Comparison of ENCODE assay signal across 7 mouse cellular contexts in the genomic region with DNA sequence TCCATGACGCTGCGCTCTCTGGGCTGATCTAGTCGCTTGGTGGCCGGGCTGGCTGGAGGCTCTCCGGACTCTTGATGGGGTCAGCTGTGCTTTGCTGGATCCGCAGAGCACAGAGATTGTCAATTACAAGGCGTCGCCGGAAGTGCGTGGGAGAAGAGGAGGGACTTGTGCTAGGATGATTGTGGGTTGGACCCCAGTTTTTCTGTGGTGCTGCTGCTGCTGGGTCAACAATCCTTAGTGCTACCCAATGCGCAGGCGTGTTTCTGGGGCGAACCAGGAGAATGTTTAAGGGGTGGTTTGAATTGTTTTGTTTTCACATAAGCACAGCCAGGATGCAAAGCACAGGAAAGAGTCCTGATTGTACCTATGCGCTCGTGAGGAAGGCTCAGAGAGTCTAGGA. TPM values are rescaled to one million over a fixed set of nuclear protein-coding genes. Genes with fewer than 3 reads are reported as not detected.
DNase-seq lines count a peak whose midpoint lies in the region; ATAC-seq lines count a peak whose summit lies in the region.

A gene (minus strand): TSS at position 115 of the 400 bp plus-strand sequence.

- no peak within 1 kb of the TSS for H3K9ac ChIP-seq in embryonic facial prominence, embryonic 13.5 days
- no peak within 1 kb of the TSS for H3K9ac ChIP-seq in limb, embryonic 13.5 days
- peak within 1 kb of the TSS; percentile 6; the same call in 1 of the 2 replicates for H3K9ac ChIP-seq in midbrain, embryonic 15.5 days

- H3K27ac ChIP-seq in embryonic facial prominence, embryonic 13.5 days = no peak within 1 kb of the TSS; the same call in 1 of the 2 replicates
- H3K27ac ChIP-seq in limb, embryonic 13.5 days = no peak within 1 kb of the TSS
- H3K27ac ChIP-seq in midbrain, embryonic 15.5 days = peak within 1 kb of the TSS; percentile 84

- no peaks in the 10 kb centered on the region for H3K4me1 ChIP-seq in embryonic facial prominence, embryonic 13.5 days
- no peaks in the 10 kb centered on the region for H3K4me1 ChIP-seq in limb, embryonic 13.5 days
- H3K4me1 ChIP-seq in midbrain, embryonic 15.5 days = no peaks in the 10 kb centered on the region

- peak within 1 kb of the TSS; percentile 36 for H3K4me3 ChIP-seq in embryonic facial prominence, embryonic 13.5 days
- H3K4me3 ChIP-seq in limb, embryonic 13.5 days = peak within 1 kb of the TSS; percentile 36
- H3K4me3 ChIP-seq in midbrain, embryonic 15.5 days = peak within 1 kb of the TSS; percentile 33

- H3K36me3 ChIP-seq in embryonic facial prominence, embryonic 13.5 days = no peaks in the 10 kb centered on the region
- no peaks in the 10 kb centered on the region for H3K36me3 ChIP-seq in limb, embryonic 13.5 days
- H3K36me3 ChIP-seq in midbrain, embryonic 15.5 days (replicated peaks) = no peaks in the 10 kb centered on the region

- peak; percentile 84 for ATAC-seq in embryonic facial prominence, embryonic 13.5 days (ENCODE audit: insufficient number of reproducible peaks, insufficient read depth, low FRiP score, low TSS enrichment, low read depth)
- ATAC-seq in limb, embryonic 13.5 days (ENCODE audit: low FRiP score, low read depth) = peak; percentile 94
- ATAC-seq in midbrain, embryonic 15.5 days (replicated peaks) = peak; percentile 98

- H3K27me3 ChIP-seq in embryonic facial prominence, embryonic 13.5 days = no peaks in the 10 kb centered on the region
- no peaks in the 10 kb centered on the region for H3K27me3 ChIP-seq in limb, embryonic 13.5 days
- H3K27me3 ChIP-seq in midbrain, embryonic 15.5 days (replicated peaks) = no peaks in the 10 kb centered on the region

- no peaks in the 10 kb centered on the region for H3K9me3 ChIP-seq in embryonic facial prominence, embryonic 13.5 days
- no peaks in the 10 kb centered on the region for H3K9me3 ChIP-seq in limb, embryonic 13.5 days
- H3K9me3 ChIP-seq in midbrain, embryonic 15.5 days = no peaks in the 10 kb centered on the region

- peak within 1 kb of the TSS; percentile 48 for H3K4me2 ChIP-seq in embryonic facial prominence, embryonic 13.5 days
- H3K4me2 ChIP-seq in limb, embryonic 13.5 days (replicated peaks) = peak within 1 kb of the TSS; percentile 50
- peak within 1 kb of the TSS; percentile 46 for H3K4me2 ChIP-seq in midbrain, embryonic 15.5 days

- WGBS in embryonic facial prominence, embryonic 13.5 days = 24% methylated on average over 13 of the region's 15 CpGs
- 13% methylated on average over 14 of the region's 15 CpGs for WGBS in limb, embryonic 13.5 days
- WGBS in midbrain, embryonic 15.5 days = 12% methylated on average over 14 of the region's 15 CpGs

- peak; percentile 14 to 52 for DNase-seq in adrenal gland, postnatal 4 days (ENCODE audit: low spot score in 2 of 2)
- DNase-seq in heart, adult 9 months (ENCODE audit: low spot score in 2 of 2) = peak; percentile 83 to 87
- peak; percentile 84 for DNase-seq in kidney, adult 9 months
- peak; percentile 45 to 50 for DNase-seq in spleen, adult 18-20 months

RNA-seq across cellular contexts. Expression of the gene that starts here (rescaled TPM):
- 10 to 100 TPM; 93.5 to 96.4 TPM for total RNA-seq in adrenal gland, postnatal 4 days (2021)
- polyA plus RNA-seq in embryonic facial prominence, embryonic 13.5 days (2015; fragmentation: Nextera tagmentation; extraction: Ambion mirVana) = 59.5 and 62.3 TPM in 2 replicates
- 59.8 and 62.5 TPM in 2 replicates for polyA plus RNA-seq in limb, embryonic 13.5 days (2015; fragmentation: Nextera tagmentation; extraction: Ambion mirVana)
- polyA plus RNA-seq in midbrain, embryonic 15.5 days (2015; fragmentation: Nextera tagmentation; extraction: Ambion mirVana) = 192 and 194 TPM in 2 replicates

Comparison
In these comparisons a context has a peak if more than half of its experiments do, and no peak if none do; other contexts are left out.
1. DNase-seq: peak in every context shown above with its lines; median percentile 85 in heart, adult 9 months; 84 in kidney, adult 9 months; 48 in spleen, adult 18-20 months; 33 in adrenal gland, postnatal 4 days.